Mouse (Mus musculus) thymus, postnatal 0 days (tissue): ENCODE data around the gene Ctps. TPM values are rescaled to one million over a fixed set of nuclear protein-coding genes. Genes with fewer than 3 reads are reported as not detected.
"Not testable (repeated sequence)": the region's sequence is repeated elsewhere in the genome, so short reads cannot be mapped to it uniquely, and the experiment has no call there.

Experiments
- DNase-seq: peaks from one replicate; pipeline ENCODE4 v3.0.0-alpha.2; 2015; ENCODE audit warnings: low spot score
- polyA plus RNA-seq: library from polyadenylated mRNA; unstranded; fragments of >200 nt; fragmentation: Nextera tagmentation; extraction: Ambion mirVana; gene quantifications from 2 replicates; pipeline ENCODE4 v1.2.1, GENCODE M21; 2015

Gene Ctps
- 61.6 and 63.5 TPM in 2 replicates for polyA plus RNA-seq

GRCm38 (mm10) chr4:120569486-120570437 lies at the start of gene Ctps:
Gene Ctps, minus strand, starts transcription at chr4:120570276.
- peak; percentile 95 for DNase-seq

DNA sequence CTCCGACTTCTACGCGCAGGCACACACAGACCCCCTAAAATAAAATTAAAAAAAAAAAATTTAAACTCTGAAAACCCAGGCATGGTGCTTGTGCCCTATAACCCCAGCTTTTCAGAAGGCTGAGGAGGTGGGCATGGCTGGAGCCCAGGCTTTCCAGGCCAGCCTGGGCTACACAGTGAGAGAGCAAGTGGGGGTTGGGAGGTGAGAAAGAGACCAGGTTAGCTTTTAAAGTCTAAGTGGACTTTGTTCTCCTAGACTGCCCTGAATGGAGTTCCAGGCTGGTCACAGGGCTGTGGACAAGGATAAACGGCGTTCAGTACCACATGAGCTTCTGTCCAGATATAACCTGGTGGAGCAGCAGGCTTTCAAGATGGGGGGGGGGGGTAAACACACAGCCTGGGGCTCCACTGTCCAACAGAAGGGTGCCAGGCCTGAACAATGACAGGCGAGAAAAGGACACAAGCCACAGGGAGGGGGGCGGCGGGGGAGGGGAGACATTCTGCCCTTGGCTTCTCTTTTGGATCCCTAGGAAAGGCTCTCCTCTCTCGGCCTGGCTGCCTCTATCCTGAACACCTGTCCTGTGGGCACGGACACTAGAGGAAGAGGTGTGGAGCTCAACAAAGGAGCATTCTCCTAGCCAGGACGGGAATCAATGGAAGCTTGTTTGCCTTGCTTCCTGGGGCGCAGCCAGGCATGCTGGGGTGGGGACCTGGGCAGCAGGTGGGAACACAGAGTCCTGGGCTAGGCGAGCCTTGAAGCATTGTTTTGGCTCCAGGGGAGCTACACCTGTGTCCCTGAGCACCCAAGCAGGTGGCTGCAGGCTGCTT lies 46.3 kb upstream of the Ctps start:
- DNase-seq = no peak

DNA sequence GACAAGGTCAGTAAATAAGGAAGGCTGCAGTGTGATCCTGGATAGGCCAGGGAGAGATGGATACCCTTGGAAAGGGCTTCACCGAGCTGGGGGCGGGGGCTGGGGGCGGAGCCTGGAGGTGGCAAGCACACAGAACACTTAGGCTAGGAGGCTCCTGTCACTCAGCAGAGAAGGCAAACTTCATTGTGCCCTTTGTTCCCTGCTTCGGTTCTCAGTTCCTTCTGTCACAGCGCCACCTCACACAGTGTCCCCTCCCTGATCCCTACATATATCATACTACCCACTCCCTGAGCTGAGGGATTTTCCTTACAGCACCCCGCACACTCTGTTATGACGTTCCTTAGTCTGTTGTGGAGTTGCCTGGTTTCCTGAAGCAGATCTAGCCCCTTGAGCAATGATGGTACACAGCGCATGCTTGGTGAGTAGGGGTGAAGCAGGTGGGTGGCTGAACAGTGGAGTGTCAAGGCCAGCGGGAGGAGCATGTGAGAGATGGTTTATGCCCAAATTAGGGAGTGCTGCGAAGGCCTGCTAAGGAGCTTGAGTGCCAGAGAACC lies 45.5 kb upstream of the Ctps start:
- peak; percentile 62 for DNase-seq

DNA sequence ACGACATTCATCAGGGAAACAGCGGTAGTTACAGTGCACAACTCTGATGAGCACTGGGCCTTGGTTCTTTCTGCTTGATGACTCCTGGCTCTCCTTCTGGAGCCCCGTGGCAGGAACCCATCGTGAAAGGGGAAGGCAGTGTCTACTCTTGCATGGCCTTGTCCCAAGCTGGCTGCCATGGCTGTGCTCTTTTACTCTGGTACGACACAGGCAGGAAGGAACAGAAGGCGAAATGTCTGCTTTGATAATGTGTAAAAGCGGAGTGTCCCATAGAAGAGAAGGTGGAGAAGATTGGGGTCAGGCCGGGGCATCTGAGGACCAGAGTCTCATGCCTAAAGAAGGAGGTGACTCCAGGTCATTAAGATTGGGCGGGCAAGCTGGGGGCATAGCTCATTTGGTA lies 44.6 kb upstream of the Ctps start:
- DNase-seq = no peak

DNA sequence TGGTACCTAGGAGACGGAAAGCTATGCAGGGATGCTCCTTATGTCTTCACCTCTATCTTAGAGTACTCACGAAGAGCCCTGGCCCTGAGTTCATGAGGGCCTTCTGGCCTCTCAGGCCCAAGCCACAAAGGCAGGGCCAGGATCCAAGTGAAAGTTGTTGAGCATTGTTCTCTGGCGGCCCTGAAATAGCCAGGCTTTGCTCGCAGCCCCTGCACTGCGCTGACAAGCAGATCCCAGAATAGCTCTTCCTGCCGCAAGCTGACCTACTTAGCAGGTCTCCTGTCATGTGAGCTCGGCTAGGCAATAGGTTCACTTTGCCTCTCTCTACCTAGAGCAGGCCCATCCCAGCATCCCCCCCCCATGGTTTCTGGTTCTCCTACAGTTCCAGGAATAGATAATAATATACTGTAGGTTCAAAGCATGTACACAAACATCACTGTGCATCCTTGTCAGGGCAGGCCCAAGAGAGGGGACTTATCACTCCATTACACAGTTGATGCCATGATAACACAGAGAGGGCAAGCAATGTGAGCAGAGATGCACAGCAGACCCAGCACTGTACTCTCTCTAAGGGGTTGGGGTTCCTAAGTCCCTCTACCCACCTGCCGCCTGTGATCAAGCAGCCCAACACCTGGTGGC lies 43.7 kb upstream of the Ctps start:
- DNase-seq = peak; percentile 83

GRCm38 (mm10) chr4:120612304-120613080 lies 42.4 kb upstream of the Ctps start:
- peak; percentile 17 for DNase-seq

- no peak for DNase-seq
These were observed 40.9 kb upstream of the Ctps start for GRCm38 (mm10) chr4:120611005-120611404.

DNA sequence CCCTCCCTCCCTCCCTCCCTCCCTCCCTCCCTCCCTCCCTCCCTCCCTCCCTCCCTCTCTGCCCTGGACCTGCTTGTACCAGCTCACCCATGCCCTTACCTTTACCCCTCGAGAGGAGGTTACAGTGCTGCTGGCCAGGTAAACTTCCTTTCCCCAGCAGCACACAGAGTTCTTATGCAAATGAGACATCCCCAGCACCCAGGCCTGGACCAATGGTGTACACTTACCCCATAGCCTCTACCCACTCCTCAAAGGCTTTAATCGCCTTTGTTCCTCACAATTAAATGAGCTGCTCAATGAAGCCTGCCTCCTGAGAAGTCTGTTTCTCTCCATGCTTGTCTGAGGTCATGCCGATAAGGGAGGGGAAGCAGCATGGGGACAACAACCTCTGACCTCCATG lies 36.9 kb upstream of the Ctps start:
- DNase-seq = no peak

GRCm38 (mm10) chr4:120602669-120603068 lies 32.6 kb upstream of the Ctps start:
- DNase-seq = no peak

DNA sequence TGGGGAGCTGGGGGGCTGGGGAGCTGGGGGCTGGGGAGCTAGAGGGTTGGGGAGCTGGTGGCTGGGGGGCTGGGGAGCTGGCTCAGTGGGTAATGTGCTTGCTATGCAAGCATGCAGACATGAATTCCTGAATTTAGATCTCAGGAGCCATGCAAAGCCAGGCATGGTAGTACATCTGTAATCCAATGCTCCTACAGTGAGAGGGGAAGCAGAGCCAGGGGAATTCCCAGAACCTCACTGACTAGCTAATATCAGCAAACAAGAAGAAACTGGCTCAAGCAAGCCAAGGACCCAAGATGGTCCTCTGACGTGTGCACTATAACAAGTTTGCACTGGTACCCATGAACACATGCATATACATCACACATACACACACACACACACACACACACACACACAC lies 31.7 kb upstream of the Ctps start:
- DNase-seq = no peak

DNA sequence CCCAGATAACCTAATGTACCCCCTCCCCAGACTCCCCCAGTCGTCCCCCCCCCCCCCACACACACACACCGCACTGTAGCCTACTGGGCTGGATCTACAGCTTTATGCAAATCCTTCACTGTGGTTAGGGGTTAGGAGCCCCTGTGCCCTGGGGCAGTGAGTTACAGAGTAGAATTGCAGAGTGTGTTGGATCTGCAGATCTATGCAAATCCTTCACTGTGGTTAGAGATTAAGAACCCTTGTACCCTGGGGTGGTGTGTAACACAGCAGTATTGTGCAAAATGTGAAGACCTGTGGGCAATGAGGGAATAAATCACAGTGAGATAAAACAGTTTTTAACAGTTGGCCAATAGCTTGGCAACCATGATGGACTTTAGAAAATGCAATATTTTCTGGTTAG lies 28.8 kb upstream of the Ctps start:
- DNase-seq = no peak

DNA sequence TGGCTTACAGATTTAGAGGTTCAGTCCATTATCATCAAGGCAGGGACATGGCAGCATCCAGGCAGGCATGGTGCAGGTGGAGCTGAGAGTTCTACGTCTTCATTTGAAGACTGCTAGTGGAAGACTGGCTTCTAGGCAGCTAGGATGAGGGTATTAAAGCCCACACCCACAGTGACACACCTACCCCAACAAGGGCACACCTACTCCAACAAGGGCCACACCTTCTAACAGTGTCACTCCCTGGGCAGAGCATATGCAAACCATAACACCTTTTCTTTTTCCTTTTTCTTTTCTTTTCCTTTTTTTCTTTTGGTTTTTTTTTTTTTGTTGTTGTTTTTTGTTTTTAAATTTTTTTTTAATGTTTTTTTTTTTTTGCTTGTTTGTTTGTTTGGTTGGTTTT lies 26.1 kb upstream of the Ctps start:
- not testable (repeated sequence) for DNase-seq

DNA sequence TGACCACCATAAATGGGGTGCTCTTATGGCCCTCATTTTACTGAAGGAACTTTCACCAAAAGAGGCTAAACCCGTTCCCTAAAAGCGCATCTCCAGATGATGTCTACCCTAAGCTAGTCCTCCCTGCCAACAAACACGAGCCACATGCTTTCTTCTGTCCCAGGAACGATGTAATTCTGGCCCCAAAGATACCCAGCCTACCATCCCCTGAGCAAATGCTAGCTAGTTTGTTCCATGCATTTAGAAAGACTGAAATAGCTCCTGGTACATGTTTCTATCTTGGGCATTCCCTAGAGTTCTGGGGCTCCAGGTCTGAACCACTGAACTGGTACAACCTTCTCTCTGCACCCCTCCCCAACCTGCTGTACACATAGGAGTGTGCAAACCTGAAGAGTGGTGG lies 20.9 kb upstream of the Ctps start:
- DNase-seq = no peak

- peak; percentile 84 for DNase-seq
These were observed 19.8 kb upstream of the Ctps start for GRCm38 (mm10) chr4:120589815-120590422.

GRCm38 (mm10) chr4:120589070-120589469 lies 19.0 kb upstream of the Ctps start:
- no peak for DNase-seq

DNA sequence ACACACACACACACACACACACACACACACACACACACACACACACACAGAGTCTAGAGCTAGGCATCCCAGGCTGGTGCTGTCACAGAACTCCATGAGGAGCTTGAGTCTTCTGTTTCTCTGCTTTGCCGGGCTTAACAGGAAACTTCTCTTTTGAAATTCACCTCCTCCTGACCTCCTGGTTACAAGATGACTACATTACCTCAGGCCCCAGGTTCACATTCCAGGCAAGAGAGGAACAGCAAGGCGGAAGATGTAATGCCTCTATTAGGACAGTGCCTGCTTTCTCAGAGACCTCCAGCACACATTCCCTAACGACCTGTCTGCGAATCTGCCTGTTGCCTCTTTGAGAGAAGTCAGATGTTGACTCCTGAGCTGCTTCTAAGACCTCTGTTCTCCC lies 18.4 kb upstream of the Ctps start, which contains the start of gene Gm8439:
Gm8439 (plus strand) TSS at position 301 of the 400 bp plus-strand sequence.
- no peak for DNase-seq

DNA sequence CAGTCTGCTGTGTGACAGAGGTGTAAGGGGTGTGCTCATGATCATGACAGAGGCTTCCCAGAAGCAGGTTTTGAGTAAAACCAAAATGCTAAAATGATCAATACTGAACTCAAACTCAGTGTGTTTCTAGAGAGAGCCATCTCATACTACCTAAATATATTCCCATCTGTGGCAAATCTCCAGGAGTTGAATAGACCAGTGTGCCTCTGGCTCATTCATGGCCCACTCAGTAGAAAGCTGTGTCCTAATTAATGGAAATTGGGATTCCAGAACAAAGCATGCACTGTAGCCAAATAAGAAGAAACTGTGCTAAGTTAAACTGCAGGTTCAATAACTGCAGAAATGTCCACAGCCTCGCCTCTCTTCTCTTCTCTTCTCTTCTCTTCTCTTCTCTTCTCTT lies 16.9 kb upstream of the Ctps start:
- no peak for DNase-seq

DNA sequence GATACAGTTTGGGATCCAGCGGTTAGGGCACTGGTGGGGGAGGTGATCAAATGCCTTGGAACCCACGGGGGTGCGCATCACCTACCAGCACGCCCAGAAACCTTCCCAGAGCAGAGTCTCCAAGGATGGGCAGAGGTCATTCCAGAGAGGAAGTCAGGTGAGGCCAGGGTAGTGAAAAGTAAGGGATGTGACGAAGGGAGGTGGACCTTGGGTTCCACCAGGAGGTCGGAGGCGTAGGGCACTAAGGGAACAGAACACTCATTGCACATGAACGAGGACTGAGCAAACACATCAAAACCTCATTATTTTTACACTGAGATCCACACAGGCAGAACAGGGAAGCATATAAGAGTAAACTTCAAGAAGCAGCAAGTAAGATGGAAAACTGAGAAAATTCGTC lies 11.6 kb upstream of the Ctps start:
- DNase-seq = no peak

DNA sequence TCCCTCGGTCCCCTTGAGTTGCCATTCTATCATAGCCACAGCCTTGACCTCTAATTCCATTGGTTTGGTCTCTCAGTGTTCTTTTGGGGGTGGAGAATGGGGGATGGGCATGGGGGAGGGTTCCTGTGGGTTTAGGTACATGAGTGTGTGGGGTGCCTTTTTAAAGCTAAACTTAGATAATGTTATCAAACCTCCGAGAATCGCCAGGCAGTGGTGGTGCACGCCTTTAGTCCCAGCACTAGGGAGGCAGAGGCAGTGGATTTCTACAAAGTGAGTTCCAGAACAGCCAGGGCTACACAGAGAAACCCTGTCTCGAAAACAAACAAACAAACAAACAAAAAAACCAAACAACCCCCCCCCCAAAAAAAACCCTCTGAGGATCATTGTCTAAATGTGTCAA lies 10.8 kb upstream of the Ctps start:
- no peak for DNase-seq

DNA sequence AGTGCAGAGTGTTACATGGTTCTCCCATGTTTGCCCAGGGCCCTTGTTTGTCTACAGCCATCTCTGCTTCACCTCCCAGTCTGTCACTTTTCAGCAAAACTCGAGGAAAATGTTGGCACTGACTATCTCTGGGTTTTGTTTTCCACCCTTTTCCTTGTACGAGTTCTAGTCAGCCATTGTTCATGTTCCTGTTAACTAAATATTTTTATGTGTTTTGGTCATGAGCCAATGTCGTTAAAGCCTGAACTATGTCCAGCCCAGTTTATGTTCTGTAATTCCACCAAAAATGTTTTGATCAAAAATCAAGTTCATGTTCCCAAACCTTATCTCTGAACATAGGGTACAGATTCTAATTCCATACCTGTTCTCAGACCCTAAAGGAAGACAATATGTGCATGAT lies 1.6 kb upstream of the Ctps start:
- DNase-seq = no peak
